Comparison of ENCODE assay signal across 9 mouse cellular contexts in the genomic region with DNA sequence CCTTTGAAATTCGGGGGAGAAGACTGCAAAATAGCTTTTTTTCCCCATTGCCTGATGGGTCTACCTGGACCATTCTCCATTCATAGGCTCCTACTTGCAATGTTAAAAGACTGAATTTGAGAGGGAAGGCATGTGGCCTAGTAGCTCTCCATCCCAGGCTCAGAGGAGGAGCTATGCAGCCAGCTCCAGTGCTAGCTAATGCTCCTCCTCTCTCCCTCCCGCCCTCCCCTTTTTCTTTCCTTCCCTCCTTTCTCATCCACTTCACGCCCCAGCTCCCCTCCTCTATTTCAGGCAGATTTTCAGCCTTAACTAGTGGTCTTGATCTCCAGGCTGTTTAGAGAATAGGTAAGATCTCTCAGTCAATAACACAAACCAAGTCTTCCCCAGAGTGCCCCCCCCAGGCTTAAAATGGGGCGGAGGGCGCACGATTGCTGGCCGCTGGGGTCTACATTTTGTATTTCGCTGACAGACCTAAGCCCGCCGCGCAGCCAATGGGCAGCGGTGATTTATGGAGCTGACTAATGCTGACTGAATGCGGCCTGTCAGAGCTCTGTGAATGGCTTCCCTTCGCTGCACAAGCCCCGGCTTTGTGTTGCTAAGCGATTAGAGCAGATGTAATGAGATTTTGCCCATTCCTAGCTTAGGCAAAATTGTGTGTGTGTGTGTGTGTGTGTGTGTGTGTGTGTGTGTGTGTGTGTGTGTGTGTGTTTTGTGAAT. TPM values are rescaled to one million over a fixed set of nuclear protein-coding genes. Genes with fewer than 3 reads are reported as not detected.
DNase-seq lines count a peak whose midpoint lies in the region; ATAC-seq and TF ChIP-seq lines count a peak whose summit lies in the region.
"Had no signal": no experiment of that assay in that cellular context is flagged by ENCODE, and none has a peak within 500 bp of the region (broad histone marks: within the 10 kb centered on the region; RNA-seq: fewer than 3 reads in every experiment).

No protein-coding gene starts in this region.

- H3K4me3 ChIP-seq in hindbrain, embryonic 14.5 days (replicated peaks; ENCODE audit: low read length): peak overlapping the region; percentile 18; the same call in 1 of the 2 replicates
- H3K4me3 ChIP-seq in midbrain, embryonic 16.5 days (ENCODE audit: low read depth, low read length): peak overlapping the region; percentile 32

- under 1% methylated on average over 16 of the region's 16 CpGs for WGBS in hindbrain, embryonic 14.5 days
- under 1% methylated on average over 15 of the region's 16 CpGs for WGBS in midbrain, embryonic 16.5 days

- peak overlapping the region; percentile 53 for H3K9ac ChIP-seq in hindbrain, embryonic 14.5 days
- H3K9ac ChIP-seq in midbrain, embryonic 16.5 days (ENCODE audit: low read depth, low read length): peak overlapping the region; percentile 63

- H3K9me3 ChIP-seq in hindbrain, embryonic 14.5 days (ENCODE audit: control insufficient read depth, low read length): no peaks in the 10 kb centered on the region
- no peaks in the 10 kb centered on the region for H3K9me3 ChIP-seq in midbrain, embryonic 16.5 days (replicated peaks; ENCODE audit: control insufficient read depth, low read length, poor library complexity, severe bottlenecking)

- H3K27ac ChIP-seq in hindbrain, embryonic 14.5 days: peak overlapping the region; percentile 89
- peak overlapping the region; percentile 87 for H3K27ac ChIP-seq in midbrain, embryonic 16.5 days (ENCODE audit: low read length)

- H3K4me2 ChIP-seq in hindbrain, embryonic 14.5 days (replicated peaks): peak overlapping the region; percentile 53
- H3K4me2 ChIP-seq in midbrain, embryonic 16.5 days (ENCODE audit: low read length): peak overlapping the region; percentile 67

- no peaks in the 10 kb centered on the region for H3K36me3 ChIP-seq in hindbrain, embryonic 14.5 days (replicated peaks; ENCODE audit: control insufficient read depth, insufficient read depth)
- H3K36me3 ChIP-seq in midbrain, embryonic 16.5 days (ENCODE audit: control insufficient read depth, insufficient read depth, low read length): no peaks in the 10 kb centered on the region

- peaks cover 12% of the 10 kb centered on the region; the same call in 1 of the 2 replicates for H3K27me3 ChIP-seq in hindbrain, embryonic 14.5 days (ENCODE audit: control insufficient read depth, insufficient read depth, low read length)
- H3K27me3 ChIP-seq in midbrain, embryonic 16.5 days (ENCODE audit: control insufficient read depth, insufficient read depth, low read depth, low read length): no peaks in the 10 kb centered on the region

- no peak for TF ChIP-seq POLR2A in brain, embryonic 14.5 days (IDR thresholded peaks at IDR 0.05; ENCODE audit: borderline replicate concordance, extremely low read depth, insufficient read depth, insufficient read length, poor library complexity, severe bottlenecking)

- H3K4me1 ChIP-seq in hindbrain, embryonic 14.5 days (replicated peaks; ENCODE audit: control insufficient read depth, insufficient read depth, low read length): peaks cover 38% of the 10 kb centered on the region
- H3K4me1 ChIP-seq in midbrain, embryonic 16.5 days (ENCODE audit: control insufficient read depth, insufficient read depth, low read length): peaks cover 44% of the 10 kb centered on the region

- TF ChIP-seq CTCF in brain, embryonic 14.5 days (IDR thresholded peaks at IDR 0.05; ENCODE audit: borderline replicate concordance, extremely low read depth, insufficient read depth, insufficient read length): no peak

- peak; percentile 14 for DNase-seq in kidney, postnatal 14 days
- no peak for DNase-seq in kidney, adult 9 months
- peak; percentile 98 for DNase-seq in brain, embryonic 14.5 days (ENCODE audit: low read depth)
- DNase-seq in hindbrain, embryonic 14.5 days (ENCODE audit: low spot score): peak; percentile 84
- no peak for DNase-seq in cerebellum, adult 11-12 months
- no peak for DNase-seq in gastrocnemius, postnatal 10 days
- no peak for DNase-seq in thymus, postnatal 0 days (ENCODE audit: low spot score)

- peak; percentile 73 for ATAC-seq in hindbrain, embryonic 14.5 days (ENCODE audit: low FRiP score)
- peak; percentile 70 for ATAC-seq in midbrain, embryonic 16.5 days

RNA-seq across cellular contexts. Expression of a gene that starts 4.9 kb away (rescaled TPM):
- polyA plus RNA-seq in brain, embryonic 14.5 days (2012; rRNA removed): 46.5 and 48.3 TPM in 2 replicates
- polyA plus RNA-seq in hindbrain, embryonic 14.5 days (2014; fragmentation: Nextera tagmentation; extraction: Ambion mirVana): 9.3 and 13.5 TPM in 2 replicates
- polyA plus RNA-seq in midbrain, embryonic 16.5 days (2015; fragmentation: Nextera tagmentation; extraction: Ambion mirVana): 8.1 and 9.0 TPM in 2 replicates
- total RNA-seq in gastrocnemius, postnatal 10 days (2021): not detected
- polyA plus RNA-seq in thymus, postnatal 0 days (2015; fragmentation: Nextera tagmentation; extraction: Ambion mirVana): 1.6 and 2.3 TPM in 2 replicates

RNA-seq across cellular contexts. Expression of a gene that starts 33.0 kb away (rescaled TPM):
- not detected in 2 replicates for polyA plus RNA-seq in brain, embryonic 14.5 days (2012; rRNA removed)
- polyA plus RNA-seq in hindbrain, embryonic 14.5 days (2014; fragmentation: Nextera tagmentation; extraction: Ambion mirVana): 0.12 and 0.29 TPM in 2 replicates
- polyA plus RNA-seq in midbrain, embryonic 16.5 days (2015; fragmentation: Nextera tagmentation; extraction: Ambion mirVana): 0.16 TPM in 1 of 2 replicates, not detected in the other
- under 1 TPM in 1 of 2 experiments, not detected in 1; 0.14 TPM for total RNA-seq in gastrocnemius, postnatal 10 days (2021)
- polyA plus RNA-seq in thymus, postnatal 0 days (2015; fragmentation: Nextera tagmentation; extraction: Ambion mirVana): 0.31 and 0.88 TPM in 2 replicates
- polyA plus RNA-seq: large intestine, adult 2 months had no signal

Comparison
In these comparisons a context has a peak if more than half of its experiments do, and no peak if none do; other contexts are left out.
1. DNase-seq: peak in kidney, postnatal 14 days (single experiment), brain, embryonic 14.5 days (single experiment) and hindbrain, embryonic 14.5 days (single experiment); none in kidney, adult 9 months (single experiment), cerebellum, adult 11-12 months (single experiment), gastrocnemius, postnatal 10 days (single experiment) and thymus, postnatal 0 days (single experiment).